Mouse (Mus musculus) small intestine, adult 2 months (tissue): Measurements from ENCODE around the gene Szrd1.

Experiments used
- CTCF ChIP-seq: fragments of 200-500 bp; IDR thresholded peaks from 2 replicates; pipeline ENCODE4 v1.5.1; 2012; ENCODE audit warnings: low read depth, mild to moderate bottlenecking, control low read depth, inconsistent platforms, low read length, moderate library complexity, mixed read lengths; ENCODE audit not compliant: insufficient replicate concordance, insufficient read length; ENCODE audit errors: extremely low read depth
- POLR2A ChIP-seq: fragments of 200-500 bp; IDR thresholded peaks from 2 replicates; pipeline ENCODE4 v1.6.1; 2012; ENCODE audit warnings: low read depth, mild to moderate bottlenecking, control low read depth, inconsistent platforms, low read length, moderate library complexity

GRCm38 (mm10) chr4:141131531-141132061 lies 8.0 kb downstream of the Szrd1 start:
- TF ChIP-seq CTCF (no peak), POLR2A (no peak)
